Mouse (Mus musculus): Measurements from ENCODE around the gene Arid1b.

Gene Arid1b

GRCm38 (mm10) chr17:5218955-5219557 lies 224.9 kb downstream of the Arid1b start:
- no peak for DNase-seq

- no peak for DNase-seq
Observed at GRCm38 (mm10) chr17:5221041-5221440, 226.9 kb downstream of the Arid1b start.

GRCm38 (mm10) chr17:5221558-5221957 lies 227.4 kb downstream of the Arid1b start:
- DNase-seq: no peak

GRCm38 (mm10) chr17:5222827-5223226 lies 228.7 kb downstream of the Arid1b start:
- no peak for DNase-seq

- no peak for DNase-seq
Observed at GRCm38 (mm10) chr17:5224932-5225331, 230.8 kb downstream of the Arid1b start.

- DNase-seq: no peak
Observed at GRCm38 (mm10) chr17:5227136-5227535, 233.0 kb downstream of the Arid1b start.

- DNase-seq: peak; percentile 75
Observed at GRCm38 (mm10) chr17:5227950-5228615, 234.0 kb downstream of the Arid1b start.

- DNase-seq: no peak
Observed at GRCm38 (mm10) chr17:5228616-5229250, 234.6 kb downstream of the Arid1b start.

GRCm38 (mm10) chr17:5230063-5230462 lies 235.9 kb downstream of the Arid1b start:
- DNase-seq: no peak

GRCm38 (mm10) chr17:5232180-5232579 lies 238.0 kb downstream of the Arid1b start:
- DNase-seq: no peak

- no peak for DNase-seq
Observed at GRCm38 (mm10) chr17:5233991-5234390, 239.9 kb downstream of the Arid1b start.

- DNase-seq: no peak
Observed at GRCm38 (mm10) chr17:5235057-5235456, 240.9 kb downstream of the Arid1b start.

GRCm38 (mm10) chr17:5237765-5238164 lies 243.6 kb downstream of the Arid1b start:
- DNase-seq: no peak

GRCm38 (mm10) chr17:5238387-5239245 lies 244.5 kb downstream of the Arid1b start:
- DNase-seq: no peak

- DNase-seq: no peak
Observed at GRCm38 (mm10) chr17:5244526-5244925, 250.4 kb downstream of the Arid1b start.

- DNase-seq: no peak
Observed at GRCm38 (mm10) chr17:5246688-5247087, 252.6 kb downstream of the Arid1b start.

GRCm38 (mm10) chr17:5247247-5247646 lies 253.1 kb downstream of the Arid1b start:
- DNase-seq: peak; percentile 35

- peak; percentile 39 for DNase-seq
Observed at GRCm38 (mm10) chr17:5247737-5248136, 253.6 kb downstream of the Arid1b start.

GRCm38 (mm10) chr17:5248957-5249656 lies 255.0 kb downstream of the Arid1b start:
- peak; percentile 85 for DNase-seq

- DNase-seq: no peak
Observed at GRCm38 (mm10) chr17:5249681-5250180, 255.6 kb downstream of the Arid1b start.

- peak; percentile 77 for DNase-seq
Observed at GRCm38 (mm10) chr17:5252436-5252835, 258.3 kb downstream of the Arid1b start.
